In genomic region chr8:111157617-111158016, GRCm38 (mm10) we compare ENCODE assay signal across 9 mouse cellular contexts.
DNase-seq lines count a peak whose midpoint lies in the region; ATAC-seq and TF ChIP-seq lines count a peak whose summit lies in the region.
"Had no signal": no experiment of that assay in that cellular context is flagged by ENCODE, and none has a peak within 500 bp of the region (broad histone marks: within the 10 kb centered on the region; RNA-seq: fewer than 3 reads in every experiment).

No protein-coding gene starts in this region.

- no peak for TF ChIP-seq POLR2A in cerebellum, adult 2 months (IDR thresholded peaks at IDR 0.05; ENCODE audit: borderline replicate concordance, insufficient read depth, low read length)
- no peak for TF ChIP-seq POLR2A in thymus, adult 2 months (IDR thresholded peaks at IDR 0.05; ENCODE audit: control insufficient read depth, extremely low read depth, insufficient read depth, low read length, poor library complexity)

- H3K4me2 ChIP-seq in neural tube, embryonic 15.5 days: no peak overlapping the region
- H3K4me2 ChIP-seq in limb, embryonic 11.5 days (ENCODE audit: low read depth, severe bottlenecking): no peak overlapping the region
- H3K4me2 ChIP-seq: limb, embryonic 13.5 days had no signal

- H3K9me3 ChIP-seq in neural tube, embryonic 15.5 days (replicated peaks): no peaks in the 10 kb centered on the region
- no peaks in the 10 kb centered on the region for H3K9me3 ChIP-seq in limb, embryonic 11.5 days (ENCODE audit: control insufficient read depth, low read length)
- H3K9me3 ChIP-seq: limb, embryonic 13.5 days had no signal

- H3K27ac ChIP-seq in neural tube, embryonic 15.5 days (replicated peaks): no peak overlapping the region
- H3K27ac ChIP-seq in cerebellum, adult 2 months (ENCODE audit: insufficient read depth, low read length): no peak overlapping the region
- H3K27ac ChIP-seq in limb, embryonic 11.5 days (replicated peaks; ENCODE audit: low read depth, low read length): no peak overlapping the region
- no peak overlapping the region for H3K27ac ChIP-seq in thymus, adult 2 months (ENCODE audit: control insufficient read depth, insufficient read depth, low read length)
- H3K27ac ChIP-seq: limb, embryonic 13.5 days had no signal

- H3K4me1 ChIP-seq in neural tube, embryonic 15.5 days: no peaks in the 10 kb centered on the region
- H3K4me1 ChIP-seq in cerebellum, adult 2 months (ENCODE audit: control insufficient read depth, insufficient read depth, low read length): no peaks in the 10 kb centered on the region
- no peaks in the 10 kb centered on the region for H3K4me1 ChIP-seq in limb, embryonic 11.5 days (ENCODE audit: control insufficient read depth, insufficient read depth, low read length)
- H3K4me1 ChIP-seq in thymus, adult 2 months (replicated peaks; ENCODE audit: control insufficient read depth, insufficient read depth, low read length): no peaks in the 10 kb centered on the region
- H3K4me1 ChIP-seq: limb, embryonic 13.5 days had no signal

- ATAC-seq in neural tube, embryonic 15.5 days (ENCODE audit: low FRiP score): no peak
- peak; percentile 86 for ATAC-seq in frontal cortex, adult (ENCODE audit: low TSS enrichment)
- ATAC-seq in limb, embryonic 11.5 days (ENCODE audit: insufficient number of reproducible peaks, low FRiP score, low TSS enrichment, low read depth): no peak; the same call in 1 of the 2 replicates

- peak; percentile 73 for TF ChIP-seq CTCF in cerebellum, adult 2 months (IDR thresholded peaks at IDR 0.05; ENCODE audit: borderline replicate concordance, insufficient read depth, low read depth, low read length)
- TF ChIP-seq CTCF in thymus, adult 2 months (IDR thresholded peaks at IDR 0.05; ENCODE audit: borderline replicate concordance, control insufficient read depth, extremely low read depth, insufficient read depth, low read length, poor library complexity): peak; percentile 74

- no peak overlapping the region for H3K9ac ChIP-seq in neural tube, embryonic 15.5 days (replicated peaks)
- no peak overlapping the region for H3K9ac ChIP-seq in limb, embryonic 11.5 days (ENCODE audit: low read length)
- H3K9ac ChIP-seq: limb, embryonic 13.5 days had no signal

- no peak overlapping the region for H3K4me3 ChIP-seq in neural tube, embryonic 15.5 days (replicated peaks)
- no peak overlapping the region for H3K4me3 ChIP-seq in cerebellum, adult 2 months (replicated peaks; ENCODE audit: insufficient read depth, low read depth, low read length)
- H3K4me3 ChIP-seq in limb, embryonic 11.5 days (ENCODE audit: low read depth, low read length): no peak overlapping the region
- no peak overlapping the region for H3K4me3 ChIP-seq in thymus, adult 2 months (ENCODE audit: control insufficient read depth, insufficient read depth, low read length)
- H3K4me3 ChIP-seq: limb, embryonic 13.5 days had no signal

- H3K36me3 ChIP-seq in neural tube, embryonic 15.5 days: peaks cover 94% of the 10 kb centered on the region
- peaks cover 15% of the 10 kb centered on the region for H3K36me3 ChIP-seq in limb, embryonic 11.5 days (ENCODE audit: control insufficient read depth, insufficient read depth, low read length)
- peaks cover 34% of the 10 kb centered on the region for H3K36me3 ChIP-seq in thymus, adult 2 months (ENCODE audit: control insufficient read depth, insufficient read depth, low read length)

- WGBS in neural tube, embryonic 15.5 days: 54% methylated on average over 14 of the region's 14 CpGs
- 39% methylated on average over 14 of the region's 14 CpGs for WGBS in cerebellum, adult 2 months
- WGBS in limb, embryonic 11.5 days: 50% methylated on average over 14 of the region's 14 CpGs
- 75% methylated on average over 14 of the region's 14 CpGs for WGBS in thymus, adult 2 months

- H3K27me3 ChIP-seq in neural tube, embryonic 15.5 days (replicated peaks): no peaks in the 10 kb centered on the region
- H3K27me3 ChIP-seq in cerebellum, adult 2 months (ENCODE audit: control insufficient read depth, insufficient read depth, low read length): no peaks in the 10 kb centered on the region
- H3K27me3 ChIP-seq in limb, embryonic 11.5 days (ENCODE audit: control insufficient read depth, insufficient read depth, low read length): no peaks in the 10 kb centered on the region
- H3K27me3 ChIP-seq in thymus, adult 2 months (ENCODE audit: control insufficient read depth, insufficient read depth, low read length): no peaks in the 10 kb centered on the region
- H3K27me3 ChIP-seq: limb, embryonic 13.5 days had no signal

- DNase-seq in neural tube, embryonic 10.5 days (ENCODE audit: extremely low spot score, low spot score): peak; percentile 40
- DNase-seq in cerebellum, adult 2 months: peak; percentile 41 to 63
- DNase-seq in kidney, adult 11 months: peak; percentile 35
- peak; percentile 68 for DNase-seq in limb, embryonic 11.5 days (ENCODE audit: low spot score)
- DNase-seq in naive thymus-derived CD4-positive, alpha-beta T cell, adult 2 months (ENCODE audit: low read depth): peak; percentile 51
- peak; percentile 49 for DNase-seq in thymus, adult 2 months
